Comparison of ENCODE assay signal across 9 mouse cellular contexts in the genomic region with DNA sequence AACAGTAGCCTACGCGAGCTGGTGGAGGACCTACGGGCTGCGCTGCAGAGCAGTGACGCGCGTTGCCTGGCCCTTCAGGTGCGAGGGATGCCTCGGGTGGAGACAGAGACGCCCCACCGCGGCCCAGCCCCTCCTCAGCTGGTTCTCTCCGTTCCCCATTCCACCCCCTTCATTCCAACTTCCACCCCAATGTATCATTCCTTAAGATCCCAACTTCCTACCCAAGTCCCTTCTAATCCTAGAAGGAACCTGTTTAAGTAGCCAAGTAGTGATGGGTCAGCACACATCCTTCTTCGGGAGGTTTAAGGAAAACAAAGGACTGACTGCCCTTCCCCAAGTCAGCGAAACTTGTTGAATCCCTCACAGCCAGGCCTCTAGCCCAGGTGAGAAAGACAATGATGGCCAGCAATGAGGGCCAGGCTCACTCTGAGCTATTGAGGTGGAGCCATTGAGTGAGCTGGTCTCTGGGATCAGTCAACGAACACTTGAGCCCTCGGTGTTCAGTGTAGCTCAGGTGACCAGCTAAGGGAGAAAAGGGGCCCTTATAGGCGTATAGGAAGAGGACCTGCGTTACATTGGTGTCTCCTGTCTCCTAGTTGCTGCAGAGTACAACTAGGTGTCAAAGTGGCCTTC. TPM values are rescaled to one million over a fixed set of nuclear protein-coding genes. Genes with fewer than 3 reads are reported as not detected.
DNase-seq lines count a peak whose midpoint lies in the region; ATAC-seq and TF ChIP-seq lines count a peak whose summit lies in the region.
"Had no signal": no experiment of that assay in that cellular context is flagged by ENCODE, and none has a peak within 500 bp of the region (broad histone marks: within the 10 kb centered on the region; RNA-seq: fewer than 3 reads in every experiment).

No protein-coding gene starts in this region.

- peak overlapping the region; percentile 66 for H3K9ac ChIP-seq in liver, adult 2 months (ENCODE audit: low read depth, low read length)
- H3K9ac ChIP-seq in forebrain, embryonic 11.5 days (ENCODE audit: low read length): peak overlapping the region; percentile 55
- peak overlapping the region; percentile 53 for H3K9ac ChIP-seq in limb, embryonic 11.5 days (ENCODE audit: low read length)
- H3K9ac ChIP-seq in neural tube, embryonic 15.5 days (replicated peaks): peak overlapping the region; percentile 78

- TF ChIP-seq POLR2A in liver, adult 2 months (IDR thresholded peaks at IDR 0.05; ENCODE audit: extremely low read depth, insufficient read depth, low read length): no peak

- no peak for TF ChIP-seq CTCF in liver, adult 2 months (IDR thresholded peaks at IDR 0.05; ENCODE audit: low read depth, low read length)

- 0 out of 2 replicates have a peak overlapping the region, but pooled peaks have one; percentile 12 for H3K27ac ChIP-seq in liver, adult 2 months (replicated peaks; ENCODE audit: insufficient read depth, low read depth, low read length)
- no peak overlapping the region for H3K27ac ChIP-seq in forebrain, embryonic 11.5 days (ENCODE audit: low read depth, low read length)
- H3K27ac ChIP-seq in limb, embryonic 11.5 days (replicated peaks; ENCODE audit: low read depth, low read length): no peak overlapping the region
- peak overlapping the region; percentile 72 for H3K27ac ChIP-seq in neural tube, embryonic 15.5 days (replicated peaks)

- no peak for DNase-seq in liver, adult 2 months (ENCODE audit: extremely low read depth, low read depth, low spot score)
- no peak for DNase-seq in liver
- no peak for DNase-seq in forebrain, embryonic 11.5 days (ENCODE audit: low spot score)
- peak; percentile 38 for DNase-seq in limb, embryonic 11.5 days (ENCODE audit: low spot score)
- DNase-seq in gastrocnemius, postnatal 4 days (ENCODE audit: low spot score in 2 of 2): no peak
- DNase-seq in ovary, postnatal 10 days (ENCODE audit: low spot score): no peak
- no peak for DNase-seq in urinary bladder, postnatal 25 days (ENCODE audit: low spot score)

- H3K79me2 ChIP-seq in liver, adult 2 months (ENCODE audit: control insufficient read depth, insufficient read depth, low read length): no peaks in the 10 kb centered on the region

- H3K27me3 ChIP-seq in liver, adult 2 months (ENCODE audit: control insufficient read depth, insufficient read depth, low read length): peaks cover 12% of the 10 kb centered on the region
- peaks cover 49% of the 10 kb centered on the region for H3K27me3 ChIP-seq in forebrain, embryonic 11.5 days (ENCODE audit: control insufficient read depth, insufficient read depth, low read length)
- H3K27me3 ChIP-seq in limb, embryonic 11.5 days (ENCODE audit: control insufficient read depth, insufficient read depth, low read length): peaks cover 52% of the 10 kb centered on the region
- peaks cover 14% of the 10 kb centered on the region; the same call in 1 of the 2 replicates for H3K27me3 ChIP-seq in neural tube, embryonic 15.5 days (replicated peaks)

- 14% methylated on average over 19 of the region's 19 CpGs for WGBS in liver, adult 2 months
- WGBS in forebrain, embryonic 11.5 days: under 1% methylated on average over 19 of the region's 19 CpGs
- WGBS in limb, embryonic 11.5 days: 4% methylated on average over 19 of the region's 19 CpGs
- WGBS in neural tube, embryonic 15.5 days: 3% methylated on average over 19 of the region's 19 CpGs

- H3K36me3 ChIP-seq in liver, adult 2 months (ENCODE audit: control insufficient read depth, insufficient read depth, low read length): no peaks in the 10 kb centered on the region
- no peaks in the 10 kb centered on the region for H3K36me3 ChIP-seq in forebrain, embryonic 11.5 days (ENCODE audit: control insufficient read depth, insufficient read depth, low read length)
- no peaks in the 10 kb centered on the region for H3K36me3 ChIP-seq in limb, embryonic 11.5 days (ENCODE audit: control insufficient read depth, insufficient read depth, low read length)
- H3K36me3 ChIP-seq in neural tube, embryonic 15.5 days: no peaks in the 10 kb centered on the region

- no peak for ATAC-seq in forebrain, embryonic 11.5 days (replicated peaks; ENCODE audit: low FRiP score)
- no peak for ATAC-seq in limb, embryonic 11.5 days (ENCODE audit: insufficient number of reproducible peaks, low FRiP score, low TSS enrichment, low read depth)
- ATAC-seq in neural tube, embryonic 15.5 days (ENCODE audit: low FRiP score): no peak

- H3K4me1 ChIP-seq in liver, adult 2 months (ENCODE audit: control insufficient read depth, insufficient read depth, low read length): no peaks in the 10 kb centered on the region
- H3K4me1 ChIP-seq in forebrain, embryonic 11.5 days (replicated peaks; ENCODE audit: control insufficient read depth, insufficient read depth, low read length): peaks cover 21% of the 10 kb centered on the region
- H3K4me1 ChIP-seq in limb, embryonic 11.5 days (ENCODE audit: control insufficient read depth, insufficient read depth, low read length): peaks cover 9% of the 10 kb centered on the region
- H3K4me1 ChIP-seq in neural tube, embryonic 15.5 days: peaks cover 33% of the 10 kb centered on the region

- peak overlapping the region; percentile 90 for H3K4me2 ChIP-seq in forebrain, embryonic 11.5 days (ENCODE audit: low read depth, low read length, severe bottlenecking)
- peak overlapping the region; percentile 98 for H3K4me2 ChIP-seq in limb, embryonic 11.5 days (ENCODE audit: low read depth, severe bottlenecking)
- H3K4me2 ChIP-seq in neural tube, embryonic 15.5 days: peak overlapping the region; percentile 97

- peak overlapping the region; percentile 69 for H3K4me3 ChIP-seq in liver, adult 2 months (ENCODE audit: insufficient read depth, low read depth, low read length)
- H3K4me3 ChIP-seq in forebrain, embryonic 11.5 days (ENCODE audit: low read depth, low read length): peak overlapping the region; percentile 51
- H3K4me3 ChIP-seq in limb, embryonic 11.5 days (ENCODE audit: low read depth, low read length): peak overlapping the region; percentile 55
- peak overlapping the region; percentile 67 for H3K4me3 ChIP-seq in neural tube, embryonic 15.5 days (replicated peaks)

- no peaks in the 10 kb centered on the region for H3K9me3 ChIP-seq in forebrain, embryonic 11.5 days (ENCODE audit: control insufficient read depth, low read length)
- no peaks in the 10 kb centered on the region for H3K9me3 ChIP-seq in limb, embryonic 11.5 days (ENCODE audit: control insufficient read depth, low read length)
- no peaks in the 10 kb centered on the region for H3K9me3 ChIP-seq in neural tube, embryonic 15.5 days (replicated peaks)

RNA-seq across cellular contexts. Expression of gene Efcc1, which starts 0.9 kb away (rescaled TPM):
- total RNA-seq in liver, adult 2 months (2014; rRNA removed): 0.65 and 1.2 TPM in 2 replicates
- 0.41 and 0.86 TPM in 2 replicates for polyA plus RNA-seq in liver, adult 2 months (2012; rRNA removed)
- 1.5 TPM in 2 replicates for polyA plus RNA-seq in forebrain, embryonic 11.5 days (2014; fragmentation: Nextera tagmentation; extraction: Ambion mirVana)
- 0.07 and 0.37 TPM in 2 replicates for polyA plus RNA-seq in limb, embryonic 11.5 days (2014; fragmentation: Nextera tagmentation; extraction: Ambion mirVana)
- polyA plus RNA-seq in neural tube, embryonic 15.5 days (2015; fragmentation: Nextera tagmentation; extraction: Ambion mirVana): 4.9 and 6.2 TPM in 2 replicates
- 1 to 10 TPM; 2.7 to 3.4 TPM for total RNA-seq in gastrocnemius, postnatal 4 days (2021)

RNA-seq across cellular contexts. Expression of gene Gp9, which starts 46.3 kb away (rescaled TPM):
- 0.34 and 0.74 TPM in 2 replicates for total RNA-seq in liver, adult 2 months (2014; rRNA removed)
- polyA plus RNA-seq in liver, adult 2 months (2012; rRNA removed): 0.25 TPM in 1 of 2 replicates, not detected in the other
- 2.5 and 2.8 TPM in 2 replicates for polyA plus RNA-seq in forebrain, embryonic 11.5 days (2014; fragmentation: Nextera tagmentation; extraction: Ambion mirVana)
- polyA plus RNA-seq in limb, embryonic 11.5 days (2014; fragmentation: Nextera tagmentation; extraction: Ambion mirVana): 2.0 and 4.3 TPM in 2 replicates
- polyA plus RNA-seq in neural tube, embryonic 15.5 days (2015; fragmentation: Nextera tagmentation; extraction: Ambion mirVana): 0.56 and 0.65 TPM in 2 replicates
- total RNA-seq in gastrocnemius, postnatal 4 days (2021): under 1 TPM in 1 of 2 experiments, not detected in 1; 0.32 TPM
- total RNA-seq: gastrocnemius, adult 8-10 months had no signal

RNA-seq across cellular contexts. Expression of gene Aplf, which starts 59.6 kb away (rescaled TPM):
- total RNA-seq in liver, adult 2 months (2014; rRNA removed): 3.4 and 3.7 TPM in 2 replicates
- 1.2 and 1.4 TPM in 2 replicates for polyA plus RNA-seq in liver, adult 2 months (2012; rRNA removed)
- 13.6 and 15.1 TPM in 2 replicates for polyA plus RNA-seq in forebrain, embryonic 11.5 days (2014; fragmentation: Nextera tagmentation; extraction: Ambion mirVana)
- 15.4 and 17.1 TPM in 2 replicates for polyA plus RNA-seq in limb, embryonic 11.5 days (2014; fragmentation: Nextera tagmentation; extraction: Ambion mirVana)
- 9.0 and 10.7 TPM in 2 replicates for polyA plus RNA-seq in neural tube, embryonic 15.5 days (2015; fragmentation: Nextera tagmentation; extraction: Ambion mirVana)
- 1 to 10 TPM; 5.2 to 6.0 TPM for total RNA-seq in gastrocnemius, postnatal 4 days (2021)

Comparison
In these comparisons a context has a peak if more than half of its experiments do, and no peak if none do; other contexts are left out.
1. H3K27ac ChIP-seq: peak in liver, adult 2 months (single experiment) and neural tube, embryonic 15.5 days (single experiment); none in forebrain, embryonic 11.5 days (single experiment) and limb, embryonic 11.5 days (single experiment).
2. Peak in every context shown above with its lines, with median percentiles within 50 percentile points of each other: H3K4me3 ChIP-seq, H3K9ac ChIP-seq and H3K4me2 ChIP-seq.